Mouse (Mus musculus) adipocyte (in vitro differentiated cells): ENCODE data around the gene Cmtm8.

ENCODE experiments used
- DNase-seq: peaks from one replicate; pipeline ENCODE4 v3.0.0-alpha.2; 2016; ENCODE audit warnings: low spot score

Gene Cmtm8

DNA sequence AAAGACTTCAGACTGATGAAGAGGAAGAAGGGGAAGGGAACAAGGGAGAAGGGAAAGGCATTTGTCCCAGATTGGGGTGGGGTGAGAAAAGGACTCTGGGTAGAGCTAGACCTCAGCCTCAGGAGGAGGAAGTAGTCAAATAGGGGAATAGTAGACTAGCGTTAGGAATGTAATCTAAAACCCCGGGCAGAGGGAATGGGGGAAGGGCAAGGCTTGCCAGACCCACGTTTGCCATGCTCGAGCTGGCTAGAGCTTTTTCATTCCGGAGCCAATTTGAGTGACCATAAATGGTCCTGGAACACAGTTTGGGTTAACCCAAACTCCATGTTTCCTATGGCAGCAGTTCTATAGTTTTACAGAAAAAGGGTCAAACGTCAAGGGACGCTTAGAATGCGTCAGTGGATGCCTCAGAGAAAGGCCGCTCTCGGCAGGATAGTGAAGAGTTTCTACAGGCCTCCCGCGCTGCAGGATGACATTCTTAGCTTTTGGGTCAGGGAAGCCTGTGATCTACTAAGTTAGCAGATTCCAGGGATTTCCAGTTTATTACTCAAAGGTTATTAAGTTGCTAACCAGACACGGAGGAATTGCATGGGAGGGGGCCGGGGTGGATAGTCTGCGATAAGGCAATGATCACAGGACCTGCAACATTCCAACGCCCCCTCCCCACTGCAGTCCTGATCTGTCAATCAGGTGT, 58.4 kb downstream of the Cmtm8 start:
- peak; percentile 8 for DNase-seq

DNA sequence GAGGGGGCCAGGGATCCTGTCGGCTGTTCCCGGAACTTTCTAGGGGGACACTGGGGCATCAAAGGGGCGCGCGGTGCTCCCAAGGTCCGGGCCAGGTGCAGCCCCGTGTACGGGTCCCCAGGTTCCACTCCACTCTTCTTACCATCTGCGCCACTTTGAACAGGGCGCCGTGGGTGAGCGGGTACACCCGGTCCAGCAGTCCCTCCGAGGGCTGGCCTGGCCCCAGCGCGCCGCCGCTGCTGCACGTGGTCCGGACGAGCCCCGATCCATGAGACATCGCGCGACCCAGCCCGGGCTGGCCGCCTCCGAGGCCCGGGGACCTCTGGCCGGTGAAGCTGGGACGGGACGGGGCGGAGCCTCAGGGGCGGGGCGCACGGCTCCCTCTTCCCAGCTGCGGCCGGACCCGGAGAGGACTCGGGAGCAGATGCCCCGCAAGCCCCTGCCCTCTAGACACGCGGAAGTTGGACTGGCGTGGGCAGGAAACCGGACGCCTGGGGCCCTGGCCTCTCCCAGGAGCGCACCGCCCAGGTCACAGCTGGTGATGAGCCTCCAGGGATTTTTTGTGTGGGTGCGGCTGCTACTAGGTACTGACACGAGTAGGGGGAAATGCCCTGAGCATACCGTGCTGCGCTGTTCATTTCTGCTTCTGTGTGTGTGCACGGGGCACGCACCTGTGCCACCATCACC, 62.3 kb downstream of the Cmtm8 start, which contains the start of gene Cmtm7:
Gene Cmtm7 (minus strand): TSS at position 331 of the 687 bp plus-strand sequence.
- peak; percentile 60 for DNase-seq

DNA sequence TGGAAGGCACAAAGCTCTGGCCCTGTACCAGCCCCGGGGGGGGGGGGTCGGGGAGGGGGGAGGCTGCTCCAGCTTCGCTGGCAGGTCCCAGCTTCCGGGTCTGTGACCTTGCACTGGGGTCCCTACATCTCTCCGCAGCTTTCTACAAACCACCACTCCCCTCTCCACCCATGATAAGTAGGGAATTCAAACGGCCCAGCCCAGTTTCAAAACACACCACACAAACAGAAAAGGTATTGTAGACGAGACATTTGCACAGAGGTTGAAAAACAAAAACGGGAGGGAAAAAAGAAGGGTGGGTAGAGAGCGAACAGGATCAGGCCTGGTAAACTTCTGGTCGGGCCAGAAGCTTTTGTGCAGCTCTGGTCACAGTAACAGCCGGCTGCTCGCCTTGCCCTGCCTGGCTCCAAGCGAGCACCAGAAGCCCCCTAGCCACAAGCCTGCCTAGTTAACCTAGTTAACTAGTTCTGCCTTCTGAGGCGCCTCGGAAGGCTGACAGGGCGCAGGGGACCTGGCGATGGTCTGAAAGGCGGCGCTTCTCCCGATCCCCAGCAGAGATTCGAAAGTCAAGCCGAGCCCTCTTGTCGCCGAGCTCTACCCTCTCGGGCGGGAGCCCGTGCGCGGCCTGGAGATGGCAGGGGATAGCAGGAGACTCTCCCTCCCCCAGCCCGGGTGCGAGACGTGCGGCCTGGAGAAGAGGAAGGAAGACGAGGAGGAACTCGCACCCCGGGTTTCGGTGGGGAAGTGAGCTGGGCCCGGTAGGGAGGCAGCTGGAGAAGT, 63.0 kb downstream of the Cmtm8 start:
- DNase-seq = peak; percentile 20

DNA sequence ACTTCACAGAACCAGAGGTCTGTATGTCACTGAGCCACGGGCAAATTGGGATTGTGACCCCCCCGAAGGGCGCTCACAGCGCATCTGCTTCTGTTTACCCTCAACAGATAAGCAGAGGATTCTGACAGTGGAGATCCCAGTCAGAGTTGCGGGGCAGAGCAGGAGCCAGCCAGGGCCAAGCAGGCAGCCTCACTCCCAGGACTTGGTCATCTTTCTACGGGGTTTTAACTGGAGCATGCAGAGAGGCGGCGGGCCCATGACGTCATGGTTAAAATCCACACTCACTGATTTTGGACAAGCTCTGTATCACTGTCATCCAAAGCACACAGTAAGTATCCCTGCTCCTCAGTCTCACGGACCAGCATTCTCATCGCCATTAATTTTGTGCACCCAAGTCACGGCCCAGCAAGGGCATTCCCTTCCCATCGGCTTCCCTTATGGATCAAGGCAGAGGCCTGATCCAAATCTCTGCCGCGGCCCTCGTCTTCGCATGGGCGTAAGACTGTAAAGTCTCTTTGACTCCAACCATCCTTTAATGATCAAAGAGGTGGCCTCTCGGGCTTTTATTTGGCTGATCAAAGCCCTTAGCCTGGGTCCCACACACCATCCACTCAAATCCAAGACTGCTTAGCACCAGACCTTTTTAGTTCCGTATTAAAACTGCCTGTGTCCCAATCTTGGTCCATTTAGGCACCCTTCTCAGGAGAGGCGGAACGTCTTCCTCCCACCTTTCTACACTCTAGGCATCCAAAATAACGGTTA, 63.8 kb downstream of the Cmtm8 start:
- no peak for DNase-seq

DNA sequence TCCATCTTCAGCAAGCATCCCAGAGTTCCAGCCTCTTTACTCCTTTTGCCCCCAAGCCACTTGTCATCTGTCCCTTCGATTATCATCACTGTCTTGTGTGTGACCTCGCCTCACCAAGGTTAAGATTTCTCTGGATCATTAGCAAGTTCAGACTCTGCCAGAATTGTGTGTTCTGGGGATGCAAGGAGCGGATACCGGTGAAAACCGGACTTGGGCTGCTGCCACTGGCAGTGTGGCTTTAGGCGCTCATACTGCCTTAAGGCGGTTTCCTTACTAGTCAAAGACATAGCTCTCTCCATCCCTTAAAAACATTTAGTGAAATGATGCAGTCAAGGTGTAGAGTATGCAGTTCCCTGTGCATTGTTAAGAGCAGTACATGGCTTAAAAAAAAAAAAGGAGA, 65.1 kb downstream of the Cmtm8 start:
- no peak for DNase-seq

DNA sequence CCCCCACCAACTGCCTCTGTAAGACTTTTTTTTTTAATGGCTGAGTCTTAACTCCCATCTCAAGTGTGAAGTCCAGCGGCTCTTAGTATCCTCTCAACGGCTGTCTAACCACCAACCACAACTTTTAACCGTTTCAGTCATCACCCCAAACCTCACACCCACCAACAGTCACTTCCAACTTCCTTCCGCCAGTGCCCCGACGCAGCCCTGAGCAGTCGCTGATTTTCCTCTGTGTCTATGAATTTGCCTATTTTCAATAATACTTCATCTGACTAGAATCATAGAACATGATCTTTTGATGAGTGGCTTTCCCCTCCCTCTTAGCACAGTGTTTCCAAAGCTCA, 65.9 kb downstream of the Cmtm8 start:
- DNase-seq = no peak

DNA sequence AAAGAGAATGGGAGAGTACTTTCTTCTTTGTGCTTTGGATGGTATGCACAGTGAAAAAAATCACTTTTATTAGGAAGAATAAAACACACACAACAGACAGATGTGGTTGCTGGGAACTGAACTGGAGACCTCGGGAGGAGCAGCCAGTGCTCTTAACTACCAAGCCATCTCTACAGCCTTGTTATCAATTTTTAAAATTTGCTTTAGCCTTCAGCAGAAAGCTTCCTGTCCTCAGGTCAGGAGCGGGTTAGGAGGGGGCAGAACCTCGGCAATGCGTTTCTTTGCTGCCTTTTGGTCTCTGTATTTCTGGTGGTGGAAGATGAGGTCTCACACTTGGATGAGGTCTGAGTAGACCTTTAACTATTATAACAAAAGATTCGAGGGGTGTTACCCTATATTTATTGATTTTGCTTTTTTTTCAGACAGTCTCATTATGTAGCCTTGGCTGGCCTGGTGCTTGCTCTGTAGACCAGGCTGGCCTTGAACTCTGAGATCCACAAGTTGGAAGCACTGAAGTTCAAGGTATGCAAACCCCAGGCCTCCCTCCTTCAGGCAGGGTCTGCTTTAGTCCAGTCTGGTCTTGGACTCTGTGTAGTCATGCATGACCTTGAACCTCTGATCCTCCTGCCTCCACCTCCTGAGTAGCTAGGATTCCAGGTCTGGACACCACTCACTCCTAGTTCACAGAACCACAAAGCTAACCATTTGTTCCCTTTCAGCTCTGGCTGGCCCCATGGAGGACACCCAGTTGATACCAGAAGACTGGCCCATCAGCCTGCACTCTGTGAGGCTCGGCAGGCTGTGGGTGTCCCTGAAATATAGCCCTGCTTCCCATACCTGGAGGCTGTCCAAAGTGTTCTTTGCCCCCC, 66.5 kb downstream of the Cmtm8 start:
- DNase-seq = no peak

DNA sequence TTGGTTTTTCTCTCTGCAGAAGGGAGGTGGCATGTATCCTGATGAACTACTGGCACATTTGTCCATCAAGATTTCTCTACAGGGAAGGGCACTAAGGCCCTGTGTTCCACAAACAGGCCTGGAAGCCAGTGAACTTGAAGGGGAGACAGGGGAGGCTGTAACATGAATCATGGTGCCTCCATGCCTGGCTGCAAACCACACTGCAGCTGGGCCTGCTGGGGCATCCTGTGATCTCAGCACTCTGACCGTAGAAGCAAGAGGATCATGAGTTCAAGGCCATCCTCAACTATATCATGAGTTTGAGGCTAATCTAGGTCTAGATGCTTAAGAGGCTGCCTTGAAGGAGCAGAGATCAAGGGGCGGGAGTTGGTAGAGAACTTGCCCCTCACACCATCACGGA, 67.6 kb downstream of the Cmtm8 start:
- DNase-seq = no peak

DNA sequence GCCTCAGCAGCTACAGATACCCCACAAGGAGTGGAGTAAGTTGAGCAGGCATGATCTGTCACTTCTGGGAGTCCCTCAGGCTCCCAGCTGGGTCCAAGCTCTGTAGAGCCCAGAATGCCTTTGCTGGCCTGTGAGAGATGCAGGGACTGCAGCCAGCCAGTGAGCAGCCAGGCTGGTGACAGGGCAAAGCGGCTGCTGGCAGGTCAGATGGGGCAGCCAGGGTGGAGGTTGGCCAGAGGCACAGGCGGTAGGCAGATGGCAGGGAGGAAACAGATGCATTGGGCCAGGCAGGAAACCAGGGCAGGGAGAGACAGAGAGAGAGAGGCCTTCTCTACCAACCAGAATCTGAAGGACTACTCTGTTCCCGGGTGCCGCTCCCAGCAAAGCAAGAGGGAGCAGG, 68.7 kb downstream of the Cmtm8 start:
- peak; percentile 57 for DNase-seq

DNA sequence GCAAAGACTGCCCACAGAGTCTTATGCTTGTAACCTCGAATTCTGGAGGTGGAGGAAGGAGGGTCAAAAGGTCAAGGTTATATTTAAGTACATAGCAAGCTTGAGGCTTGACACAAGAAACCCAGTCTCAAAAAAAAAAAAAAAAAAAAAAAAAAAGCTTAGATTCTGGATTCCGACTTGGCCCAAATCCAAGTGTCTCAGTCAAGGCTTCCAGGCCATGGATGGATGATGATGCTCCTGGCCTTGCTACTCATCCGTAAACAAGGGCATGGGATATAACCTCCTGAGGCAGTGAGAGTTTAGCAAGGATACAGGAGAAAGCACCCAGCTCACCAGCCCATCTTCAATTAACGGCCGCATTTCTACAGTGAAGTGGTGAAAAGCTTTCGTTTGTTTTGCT, 69.3 kb downstream of the Cmtm8 start:
- DNase-seq = no peak

DNA sequence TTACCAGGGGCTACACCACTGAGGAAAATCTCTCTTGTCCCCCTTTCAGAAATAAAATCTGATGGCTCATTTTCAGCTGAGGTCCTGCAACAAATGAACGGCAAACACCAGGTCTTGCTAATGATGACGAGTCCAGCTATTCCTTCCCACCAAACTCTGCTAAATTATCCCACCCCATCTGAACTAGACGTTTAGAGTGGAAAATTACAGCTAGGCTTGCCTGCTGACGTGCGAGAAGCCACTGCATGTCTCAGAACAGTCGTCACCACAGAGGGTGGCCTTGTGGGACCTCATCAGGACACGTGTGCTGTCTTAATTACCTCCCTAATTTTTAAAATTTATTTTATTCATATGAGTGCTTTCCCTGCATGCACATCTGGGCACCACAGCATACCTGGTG, 72.4 kb downstream of the Cmtm8 start:
- no peak for DNase-seq

DNA sequence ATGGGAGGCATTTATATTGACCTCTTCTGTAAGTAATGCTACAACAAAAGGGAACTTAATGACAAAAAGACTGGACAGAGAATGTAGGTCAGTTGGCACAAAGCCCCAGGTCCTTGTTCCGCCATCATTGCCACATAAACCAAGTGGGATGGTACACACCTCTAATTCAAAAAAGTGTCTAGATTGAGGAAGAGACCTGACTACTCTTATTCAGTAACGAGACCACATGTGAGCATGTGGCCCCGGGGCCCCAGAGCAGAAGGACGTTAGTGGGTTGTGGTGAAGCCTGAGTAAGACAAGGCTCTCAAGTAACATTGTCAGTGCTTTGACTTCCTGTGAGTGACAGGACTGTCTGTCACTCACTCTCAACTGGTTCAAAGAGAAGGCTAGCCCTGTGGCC, 73.7 kb downstream of the Cmtm8 start:
- DNase-seq = no peak

DNA sequence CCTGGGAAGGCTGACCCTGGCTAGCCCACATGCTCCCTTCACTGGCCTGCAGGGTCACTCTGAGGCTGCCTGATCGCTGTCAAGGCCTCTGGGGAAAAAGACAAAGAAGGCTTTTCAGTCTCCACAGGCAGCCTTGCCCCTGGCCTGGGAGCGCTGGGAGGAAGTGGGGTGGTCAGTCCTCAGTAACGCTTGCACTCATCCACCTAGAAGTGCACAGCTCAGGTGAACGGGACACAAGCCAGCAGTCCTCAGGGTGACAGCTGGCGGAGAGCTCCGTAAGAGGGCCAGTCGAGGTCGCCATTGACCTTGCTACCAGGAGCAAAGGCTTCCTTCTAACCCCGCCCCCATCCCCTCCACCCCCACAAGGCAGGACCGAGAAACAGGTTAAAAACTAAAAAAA, 75.9 kb downstream of the Cmtm8 start:
- no peak for DNase-seq

DNA sequence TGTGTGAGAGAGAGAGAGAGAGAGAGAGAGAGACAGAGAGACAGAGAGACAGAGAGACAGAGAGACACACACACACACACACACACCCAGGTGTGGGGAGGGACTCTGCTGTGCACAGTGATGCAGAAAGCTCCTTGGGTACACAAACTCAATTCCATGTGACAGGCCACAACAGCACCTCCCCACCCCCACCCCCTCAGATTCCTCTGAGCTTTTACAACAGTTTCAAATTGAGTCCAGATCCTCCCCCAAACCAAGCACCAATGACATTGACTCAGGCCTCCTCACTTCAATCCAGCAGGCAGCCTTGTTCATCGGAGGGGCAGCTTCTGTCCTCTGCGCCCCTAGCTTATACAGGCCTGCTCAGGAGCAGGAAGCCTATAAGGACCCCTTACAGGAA, 76.4 kb downstream of the Cmtm8 start:
- no peak for DNase-seq

DNA sequence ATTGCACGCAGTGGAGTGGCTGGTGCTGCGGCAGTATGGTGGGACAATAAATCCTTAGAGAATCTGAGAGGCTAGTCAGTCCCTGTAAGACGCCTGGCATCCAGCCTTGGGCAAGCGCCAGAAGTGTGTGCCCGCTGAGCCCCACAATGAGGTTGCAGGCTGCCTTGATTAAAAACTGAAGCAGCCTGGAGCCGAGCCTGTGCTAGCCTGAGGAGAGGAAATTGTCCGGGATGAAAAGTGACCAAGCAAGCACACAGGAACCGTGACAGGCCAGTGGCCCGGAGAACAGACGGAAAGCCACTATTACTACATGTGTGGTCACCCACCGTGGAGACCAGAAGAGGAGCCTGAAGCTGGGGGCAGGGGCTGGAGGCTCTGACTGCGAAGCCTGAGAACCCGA, 76.9 kb downstream of the Cmtm8 start:
- DNase-seq = no peak

DNA sequence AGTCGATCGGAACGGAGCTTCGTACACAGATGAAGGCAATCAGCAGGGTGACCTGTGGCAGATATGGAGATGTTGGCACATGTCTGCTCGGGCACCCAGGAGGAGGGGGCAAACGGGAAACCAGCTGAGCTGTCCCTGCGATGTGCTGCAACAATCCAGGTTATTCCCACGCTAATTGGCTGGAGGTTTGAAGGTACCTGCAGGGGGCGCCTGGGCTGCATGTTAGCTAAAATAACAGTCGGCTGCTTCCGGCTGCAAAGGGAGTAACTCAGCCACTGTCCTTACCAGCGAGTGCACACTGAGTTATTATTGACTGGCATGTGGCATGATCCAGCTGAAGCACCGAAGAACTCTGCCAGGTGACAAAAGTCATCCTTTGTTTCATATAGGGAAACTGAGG, 80.6 kb downstream of the Cmtm8 start:
- no peak for DNase-seq

DNA sequence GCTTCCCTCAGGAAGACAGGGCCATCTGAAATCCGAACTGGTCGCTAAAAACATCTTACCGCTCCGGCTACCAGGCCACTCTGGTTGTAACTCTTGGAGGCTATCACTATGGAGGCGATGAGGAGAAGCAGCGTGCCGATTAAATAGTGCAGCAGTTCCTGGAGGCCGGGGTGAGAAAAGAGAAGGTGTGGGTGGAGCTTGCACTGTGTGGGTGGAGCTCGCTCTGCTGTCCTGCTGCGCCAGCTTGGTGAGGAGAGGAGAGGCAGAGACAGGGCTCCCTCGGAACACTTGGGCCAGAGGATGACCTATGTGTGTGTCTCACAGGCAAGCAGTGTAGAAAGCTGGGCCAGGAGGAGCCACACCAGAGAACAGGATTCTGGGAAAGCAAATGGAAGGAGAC, 82.1 kb downstream of the Cmtm8 start:
- no peak for DNase-seq

DNA sequence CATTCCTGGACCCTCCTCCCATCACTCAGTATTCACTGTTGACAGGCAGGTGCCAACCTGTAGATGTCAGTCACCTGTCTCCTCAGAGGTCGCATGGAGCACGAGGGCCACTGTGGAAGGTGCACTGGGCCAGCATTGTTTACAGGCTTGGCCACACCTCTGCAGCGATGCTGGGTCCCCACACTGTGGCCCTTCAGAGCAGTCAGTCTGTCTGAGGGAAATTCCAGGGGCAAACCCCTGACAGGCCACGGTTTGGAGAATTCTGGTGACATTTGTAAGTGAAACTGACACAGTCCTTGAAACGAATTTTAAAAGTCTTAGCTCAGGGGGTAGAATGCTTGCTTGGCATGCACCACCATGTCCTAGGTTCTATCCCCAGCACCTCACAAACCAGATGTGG, 83.6 kb downstream of the Cmtm8 start:
- no peak for DNase-seq

DNA sequence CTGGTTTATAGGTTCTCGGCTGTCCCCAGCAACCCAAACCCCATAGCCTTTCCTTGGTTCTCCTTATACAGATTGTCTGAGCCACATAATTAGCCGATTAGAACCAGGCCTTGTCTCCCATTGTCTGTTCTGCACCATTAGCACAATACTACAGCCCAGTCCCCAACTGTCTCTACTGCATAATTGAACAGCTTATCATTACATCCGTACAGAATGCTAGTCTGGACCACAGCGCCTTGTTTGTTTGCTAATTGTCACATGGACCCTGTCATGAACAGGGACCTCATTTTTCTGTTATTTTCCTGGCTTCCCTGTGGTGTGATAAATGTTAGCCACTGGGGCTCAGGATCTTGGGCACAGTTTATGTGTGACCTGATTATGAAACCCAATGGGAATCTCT, 84.1 kb downstream of the Cmtm8 start:
- no peak for DNase-seq

DNA sequence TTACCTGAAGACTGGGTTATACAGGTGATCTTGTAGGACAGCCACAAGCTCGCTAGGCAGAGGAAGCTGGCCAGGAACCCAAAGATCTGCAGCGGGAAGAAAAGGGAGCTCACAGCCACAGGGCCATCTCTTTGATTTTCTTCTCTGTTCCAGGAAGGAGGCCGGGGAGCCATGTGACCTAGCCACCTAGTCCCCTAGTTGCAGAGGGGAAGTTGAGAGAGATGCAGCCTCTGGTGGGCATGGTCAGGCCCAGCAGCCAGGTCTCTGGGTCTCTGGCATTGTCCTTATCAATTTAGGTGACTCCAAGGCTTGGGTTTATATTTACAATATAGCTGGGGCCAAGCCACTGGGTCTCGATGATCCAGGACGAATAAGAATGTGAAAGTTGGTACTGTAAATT, 85.2 kb downstream of the Cmtm8 start:
- no peak for DNase-seq

DNA sequence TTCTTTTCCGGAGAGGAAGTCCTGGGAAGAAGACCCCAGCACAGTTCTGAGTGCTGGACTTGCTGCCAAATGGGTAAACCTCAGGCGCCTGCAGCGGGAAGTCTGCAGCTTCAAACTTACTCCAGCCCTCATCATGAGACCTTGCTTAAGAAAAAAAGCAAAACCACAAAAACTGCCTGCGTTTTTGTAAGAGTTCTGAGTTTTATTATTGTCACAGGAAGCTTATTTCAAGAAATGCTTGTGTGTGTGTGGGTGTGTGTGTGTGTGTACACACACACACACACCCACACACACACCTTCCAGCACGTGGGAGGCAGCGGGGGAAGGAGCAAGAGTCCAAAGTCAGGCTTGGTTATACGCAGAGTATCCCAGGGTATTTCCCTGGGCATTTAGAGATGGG, 85.7 kb downstream of the Cmtm8 start:
- no peak for DNase-seq
